Mouse (Mus musculus): ENCODE results near the gene Pon3. TPM values are rescaled to one million over a fixed set of nuclear protein-coding genes. Genes with fewer than 3 reads are reported as not detected.

Pon3 gene
- 2.9 and 10.4 TPM in 2 replicates for polyA plus RNA-seq (2021; fragmentation: Nextera tagmentation)
- long read RNA-seq, experiment 1, partial matches to known transcripts, result 1 of 1 reads
- long read RNA-seq, experiment 1, other reads (novel, unspliced or antisense), result 0 of 1 reads
- long read RNA-seq, experiment 2, partial matches to known transcripts, result 0 of 2 reads
- long read RNA-seq, experiment 2, other reads (novel, unspliced or antisense), result 1 of 2 reads

DNA sequence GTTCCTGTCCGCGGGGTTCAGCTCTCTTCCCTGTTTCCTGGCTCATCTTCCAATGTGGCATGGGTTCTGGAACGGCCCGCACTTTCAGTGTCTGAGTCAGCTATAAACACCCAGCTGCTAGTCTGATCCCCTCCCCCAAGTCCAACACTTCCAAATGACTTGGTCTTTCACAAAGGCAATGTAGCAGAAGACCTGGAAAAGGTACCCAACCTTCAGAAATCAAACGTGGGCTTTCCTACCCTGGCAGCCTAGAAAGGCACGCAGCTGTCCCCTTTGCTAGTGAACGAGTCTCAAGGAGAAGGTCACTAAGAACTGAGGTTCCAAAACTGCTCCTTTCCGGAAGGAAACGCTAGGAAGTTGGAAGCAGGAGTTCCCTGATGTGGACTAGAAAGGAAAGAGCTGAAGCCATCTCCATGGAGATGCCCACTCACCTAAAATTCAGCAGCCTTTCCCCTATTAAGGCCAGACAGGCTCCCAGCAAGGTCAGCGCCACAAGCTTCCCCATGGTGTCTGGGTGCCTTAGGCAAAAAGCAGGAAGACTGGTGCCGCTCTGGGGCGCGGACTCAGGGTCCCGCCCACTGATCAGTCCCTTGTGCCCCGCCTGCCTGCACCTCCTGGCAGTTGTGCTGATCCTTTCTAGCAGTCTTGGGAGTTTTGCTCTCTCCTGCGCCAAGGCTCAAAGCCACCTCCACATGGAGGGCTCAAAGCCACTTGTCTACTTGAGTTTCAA, at the start of gene Pon3:
Gene Pon3, minus strand, starts transcription at position 565 of the 730 bp plus-strand sequence.

GRCm38 (mm10) chr6:5298092-5298554, 42.0 kb upstream of the Pon3 start, which contains the start of gene Pon2:
Pon2 (minus strand) TSS chr6:5298455.

DNA sequence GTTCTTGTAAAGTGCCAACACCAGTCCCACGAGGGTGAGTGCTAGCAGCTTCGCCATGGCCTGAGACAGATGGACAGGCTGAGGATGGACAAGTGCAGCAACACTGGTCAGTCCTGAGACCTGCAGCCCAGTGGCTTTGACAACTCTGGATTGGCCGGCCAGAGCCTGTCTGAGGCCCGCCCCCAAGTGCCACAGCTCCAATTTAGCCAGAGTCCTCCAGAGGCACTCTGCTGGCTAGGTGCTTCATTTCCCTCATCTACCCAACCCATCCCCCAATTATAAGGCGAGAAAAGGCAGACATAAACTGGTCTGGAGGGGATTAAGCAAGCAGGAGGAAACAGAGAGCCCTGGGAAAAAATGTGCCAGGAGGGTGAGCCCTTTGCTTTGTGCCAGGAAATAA, 62.4 kb downstream of the Pon3 start, which contains the start of gene Pon1:
Gene Pon1, minus strand, starts transcription at position 254 of the 400 bp plus-strand sequence.

Other genes starting within 250 kb of the Pon3 start
- gene Pon1, start 62.3 kb downstream of the Pon3 start, polyA plus RNA-seq (2021; fragmentation: Nextera tagmentation), result 1.7 TPM in 1 of 2 replicates, not detected in the other
- gene Pon2, start 42.2 kb upstream of the Pon3 start, polyA plus RNA-seq (2021; fragmentation: Nextera tagmentation), result 67.6 and 70.7 TPM in 2 replicates
- gene Asb4, start 127.1 kb upstream of the Pon3 start, polyA plus RNA-seq (2021; fragmentation: Nextera tagmentation), result 0.68 and 0.88 TPM in 2 replicates
- gene Pdk4, start 240.0 kb upstream of the Pon3 start, polyA plus RNA-seq (2021; fragmentation: Nextera tagmentation), result 5.7 and 7.2 TPM in 2 replicates

Measured in layer of hippocampus, adult 6 months (tissue).